Mouse (Mus musculus) stomach, postnatal 0 days (tissue): ENCODE data around the gene Hoxb13.

Source experiments
- CTCF ChIP-seq: IDR thresholded peaks from 2 replicates; pipeline ENCODE4 v1.5.1; 2016; ENCODE audit warnings: antibody characterized with exemption, low read depth, mild to moderate bottlenecking, moderate library complexity
- EP300 ChIP-seq: optimal IDR thresholded peaks from 2 replicates; pipeline ENCODE3; 2016; ENCODE audit warnings: antibody characterized with exemption

DNA sequence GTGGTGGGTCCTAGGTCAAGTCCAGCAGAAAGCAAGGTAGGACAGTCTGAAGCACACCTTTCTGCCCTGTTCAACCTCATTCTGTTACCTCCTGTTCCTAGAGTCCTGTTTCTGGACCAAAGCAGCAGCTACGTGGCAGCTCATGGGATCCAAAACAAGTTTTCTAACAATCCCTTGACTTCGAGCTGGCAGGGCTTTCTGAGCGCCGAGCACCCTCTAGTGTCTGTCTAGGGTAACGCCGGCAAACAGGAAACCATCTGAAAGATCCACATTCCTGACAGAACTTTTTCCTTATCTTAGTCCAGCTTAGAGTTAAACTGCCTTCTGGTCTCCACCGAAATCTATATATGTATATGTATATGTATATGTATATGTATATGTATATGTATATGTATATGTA is 46.1 kb downstream of the Hoxb13 start:
- TF ChIP-seq CTCF (peak; percentile 89), EP300 (no peak)
